Mouse (Mus musculus): ENCODE measurements at regions not wholly inside any gene's neighbourhood (a gene's known extent, or its start where the extent isn't known, plus 50 kb on each side); places are given as distances from the start of the nearest gene placed in this dataset.

DNA sequence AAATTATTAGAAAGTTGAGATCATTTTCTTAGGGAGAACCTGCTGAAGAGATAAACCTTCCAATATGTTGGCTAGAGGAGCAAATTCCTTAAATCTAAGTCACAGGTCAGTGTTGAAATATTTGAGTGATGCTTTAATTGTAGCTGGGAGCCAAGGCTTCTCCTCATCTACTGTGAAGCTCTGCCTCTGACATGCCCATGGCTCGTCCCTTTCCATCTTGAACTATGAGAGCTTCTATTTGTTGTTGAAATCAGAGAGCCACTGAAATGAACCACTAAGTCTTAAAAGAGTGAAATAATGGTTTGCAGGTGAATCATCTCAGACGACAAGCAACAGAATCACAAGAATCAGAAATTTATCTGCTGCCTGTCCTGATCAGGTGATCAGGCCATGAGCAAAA, 579.0 kb upstream of the Intu start:
- H3K27me3 ChIP-seq (replicated peaks; ENCODE audit: low read depth, poor library complexity, severe bottlenecking), result no peaks in the 10 kb centered on the region; the same call in 1 of the 2 replicates
- WGBS, result 67% methylated on average over 2 of the region's 2 CpGs
- H3K4me1 ChIP-seq, result no peaks in the 10 kb centered on the region
- no peak for DNase-seq (ENCODE audit: low spot score)
- no peak overlapping the region for H3K4me3 ChIP-seq
- H3K27ac ChIP-seq (replicated peaks), result no peak overlapping the region
- no peaks in the 10 kb centered on the region for H3K36me3 ChIP-seq (replicated peaks)
- 0 out of 2 replicates have a peak, but pooled peaks cover 6% of the 10 kb centered on the region for H3K9me3 ChIP-seq

DNA sequence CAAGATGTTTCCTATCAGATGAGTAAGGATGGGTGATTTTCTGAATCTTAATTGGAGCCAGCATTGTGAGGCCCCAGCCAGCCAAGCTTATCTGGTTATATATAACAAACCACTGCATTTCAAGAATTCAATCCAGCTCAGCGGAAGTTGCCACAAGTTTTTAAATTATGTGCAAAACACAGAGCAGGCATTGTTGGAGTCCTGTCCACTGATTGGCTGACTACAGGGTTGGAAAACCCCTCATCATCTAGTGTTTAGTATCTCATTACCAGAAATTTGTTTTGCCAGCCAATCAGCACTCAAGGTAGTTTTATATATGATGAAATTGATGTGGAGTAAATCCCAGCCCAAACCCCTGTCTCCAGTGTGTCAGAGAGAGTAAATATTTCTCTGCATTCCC, 578.5 kb upstream of the Intu start:
- H3K9me3 ChIP-seq, result 0 out of 2 replicates have a peak, but pooled peaks cover 6% of the 10 kb centered on the region
- no peaks in the 10 kb centered on the region; the same call in 1 of the 2 replicates for H3K27me3 ChIP-seq (replicated peaks; ENCODE audit: low read depth, poor library complexity, severe bottlenecking)
- H3K27ac ChIP-seq (replicated peaks), result no peak overlapping the region
- DNase-seq (ENCODE audit: low spot score), result no peak
- no peak overlapping the region for H3K4me3 ChIP-seq
- no peaks in the 10 kb centered on the region for H3K36me3 ChIP-seq (replicated peaks)
- no peaks in the 10 kb centered on the region for H3K4me1 ChIP-seq
- 82% methylated on average over 1 of the region's 1 CpGs for WGBS

DNA sequence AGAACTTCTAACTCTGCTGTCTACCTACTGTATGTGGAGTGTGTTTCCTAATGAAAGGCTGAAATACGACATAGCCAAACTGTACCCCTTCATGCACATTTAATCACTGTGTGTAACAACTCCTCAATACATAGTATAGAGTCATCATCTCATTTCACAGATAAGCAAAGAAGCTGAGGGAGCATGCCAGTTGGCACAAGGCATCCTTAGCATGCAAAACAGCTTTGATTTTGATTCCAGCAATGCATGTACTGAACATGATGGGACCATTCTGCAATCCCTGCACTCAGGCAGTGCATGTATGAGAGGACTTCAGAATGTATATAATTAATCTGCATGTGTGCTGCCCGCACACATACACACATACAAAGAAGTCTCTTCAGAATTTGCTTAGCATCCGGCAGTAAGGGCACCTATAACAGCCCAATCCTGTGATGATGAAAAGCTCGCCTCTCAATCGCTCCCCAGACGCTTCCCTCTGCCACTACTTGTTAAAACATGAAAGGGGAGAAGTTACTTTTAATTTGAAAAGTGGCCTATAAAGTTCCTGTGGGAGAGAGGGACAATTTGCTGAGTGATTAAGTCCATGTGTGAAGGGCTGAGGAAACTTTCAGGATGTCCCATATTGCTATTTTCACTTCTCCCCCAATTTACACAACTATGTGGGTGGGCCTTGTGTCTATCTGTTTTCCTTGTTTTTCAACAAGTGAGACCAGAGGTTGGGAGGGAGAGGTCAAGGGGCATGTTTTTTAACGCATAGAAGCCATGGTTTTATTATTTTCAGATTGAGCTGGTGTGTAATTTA, 569.0 kb upstream of the Intu start:
- Histone ChIP-seq H3K27ac (replicated peaks) (no peak overlapping the region), H3K9me3 (no peaks in the 10 kb centered on the region), H3K36me3 (replicated peaks) (no peaks in the 10 kb centered on the region), H3K27me3 (replicated peaks; ENCODE audit: low read depth, poor library complexity, severe bottlenecking) (peaks cover 59% of the 10 kb centered on the region), H3K4me3 (no peak overlapping the region), H3K4me1 (peaks cover 17% of the 10 kb centered on the region)
- WGBS, result 33% methylated on average over 7 of the region's 7 CpGs
- DNase-seq (ENCODE audit: low spot score), result peak; percentile 47

DNA sequence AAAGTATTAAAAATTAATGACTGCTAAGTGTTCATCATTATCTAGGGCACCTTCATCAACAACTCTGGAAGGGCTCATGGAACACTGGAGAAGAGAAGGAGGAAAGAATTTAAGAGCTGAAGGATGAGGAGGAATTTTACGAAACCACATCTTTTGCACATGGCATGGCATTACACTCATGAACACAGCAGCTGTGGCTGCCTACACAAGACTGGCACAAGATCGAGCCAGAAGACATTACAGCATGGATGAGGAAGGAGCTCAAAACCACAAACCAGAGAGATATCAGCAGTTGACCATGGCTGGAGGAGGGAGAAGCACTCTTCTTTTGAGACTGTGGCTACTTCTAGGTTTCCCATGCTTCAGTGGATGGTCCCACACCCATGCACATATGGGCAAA, 565.7 kb upstream of the Intu start:
- WGBS, result 94% methylated on average over 2 of the region's 2 CpGs
- Histone ChIP-seq H3K27ac (replicated peaks) (no peak overlapping the region), H3K27me3 (replicated peaks; ENCODE audit: low read depth, poor library complexity, severe bottlenecking) (peaks cover 50% of the 10 kb centered on the region)

DNA sequence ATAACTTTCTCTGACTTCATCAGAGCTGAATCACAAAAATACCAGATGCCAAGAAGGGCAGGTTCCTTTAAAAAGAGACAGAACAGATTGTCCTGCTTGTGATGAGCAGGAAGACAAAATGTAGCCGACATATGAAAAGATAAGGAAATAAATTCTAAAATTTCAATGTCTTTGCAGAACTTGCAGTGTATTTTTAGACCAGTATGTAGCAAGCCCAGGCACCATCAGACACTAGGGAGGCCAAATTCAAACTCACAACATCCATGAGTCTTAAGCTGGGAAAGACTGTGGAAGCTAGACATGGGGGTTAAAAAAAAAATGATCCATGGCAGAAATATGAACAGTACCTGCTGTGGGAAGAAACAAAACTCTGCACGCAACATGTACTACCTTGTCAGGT, 564.7 kb upstream of the Intu start:
- H3K4me1 ChIP-seq, result peaks cover 17% of the 10 kb centered on the region
- DNase-seq (ENCODE audit: low spot score), result no peak
- no peaks in the 10 kb centered on the region for H3K9me3 ChIP-seq
- no peak overlapping the region for H3K27ac ChIP-seq (replicated peaks)
- no peak overlapping the region for H3K4me3 ChIP-seq
- H3K27me3 ChIP-seq (replicated peaks; ENCODE audit: low read depth, poor library complexity, severe bottlenecking), result peaks cover 46% of the 10 kb centered on the region
- 96% methylated on average over 2 of the region's 2 CpGs for WGBS
- no peaks in the 10 kb centered on the region for H3K36me3 ChIP-seq (replicated peaks)

More for the DNA sequence above, 565.7 kb upstream of the Intu start:
- H3K9me3 ChIP-seq, result no peaks in the 10 kb centered on the region
- no peaks in the 10 kb centered on the region for H3K36me3 ChIP-seq (replicated peaks)
- DNase-seq (ENCODE audit: low spot score), result no peak
- H3K4me1 ChIP-seq, result peaks cover 17% of the 10 kb centered on the region
- no peak overlapping the region for H3K4me3 ChIP-seq

DNA sequence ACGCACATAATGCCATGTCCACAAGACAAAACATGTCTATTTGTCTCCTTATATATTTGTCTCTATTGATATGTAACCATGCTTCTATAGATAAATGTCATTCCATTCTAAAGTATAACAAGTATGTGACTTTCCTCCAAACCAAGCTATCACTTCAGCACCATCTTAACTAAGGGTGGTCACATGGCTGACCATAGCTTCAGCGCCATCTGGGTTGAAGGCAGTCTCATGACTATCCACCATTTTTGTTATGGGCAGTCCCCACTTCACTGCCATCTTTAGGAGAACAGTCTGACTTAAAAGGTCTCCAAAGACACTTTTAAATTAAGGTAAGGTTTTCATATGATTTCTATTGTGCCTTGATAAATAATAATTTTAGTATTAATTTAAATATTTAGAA, 554.1 kb upstream of the Intu start:
- H3K4me1 ChIP-seq, result peaks cover 14% of the 10 kb centered on the region
- H3K27me3 ChIP-seq (replicated peaks; ENCODE audit: low read depth, poor library complexity, severe bottlenecking), result no peaks in the 10 kb centered on the region
- peaks cover 5% of the 10 kb centered on the region; the same call in 1 of the 2 replicates for H3K9me3 ChIP-seq
- no peak for DNase-seq (ENCODE audit: low spot score)
- 96% methylated on average over 2 of the region's 2 CpGs for WGBS
- H3K36me3 ChIP-seq (replicated peaks), result no peaks in the 10 kb centered on the region
- no peak overlapping the region for H3K27ac ChIP-seq (replicated peaks)
- H3K4me3 ChIP-seq, result no peak overlapping the region

DNA sequence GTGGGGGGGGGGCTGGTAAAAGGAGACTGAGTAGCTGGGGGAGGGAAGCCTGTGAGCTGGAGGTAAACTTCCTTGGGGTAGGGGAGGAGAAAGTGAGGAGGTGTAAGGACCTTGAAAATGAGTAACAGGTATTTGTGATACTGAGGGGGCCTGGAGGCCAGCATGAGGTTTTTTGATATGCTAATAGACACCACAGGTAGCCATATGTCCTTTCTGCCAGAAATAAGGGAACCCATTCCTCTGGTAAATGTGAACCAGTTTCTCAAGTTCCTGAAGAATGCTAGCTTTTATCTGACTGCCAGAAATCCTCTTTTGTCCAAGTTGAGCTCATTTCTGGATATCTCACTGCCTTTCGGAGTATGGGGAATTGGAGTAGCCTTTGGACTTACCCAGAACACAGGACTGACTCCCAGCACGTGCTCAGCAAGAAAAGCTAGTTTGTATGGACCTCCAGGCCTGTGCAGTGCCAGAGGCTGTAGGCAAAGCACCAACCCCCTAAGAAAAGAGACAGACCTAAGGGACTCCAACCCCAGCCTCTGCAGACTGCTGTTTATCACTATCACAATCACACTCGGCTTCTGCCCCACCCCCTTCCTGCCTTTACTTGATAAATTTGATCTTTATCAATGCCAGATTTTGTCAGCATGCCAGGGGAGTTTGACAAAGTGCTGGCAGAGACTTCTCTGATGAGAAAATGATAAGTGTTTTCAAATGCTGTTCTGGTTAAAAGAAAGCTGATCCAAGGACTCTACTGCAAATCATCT, 552.0 kb upstream of the Intu start:
- H3K36me3 ChIP-seq (replicated peaks), result no peaks in the 10 kb centered on the region
- peak; percentile 43 for DNase-seq (ENCODE audit: low spot score)
- H3K4me1 ChIP-seq, result peaks cover 14% of the 10 kb centered on the region
- H3K27me3 ChIP-seq (replicated peaks; ENCODE audit: low read depth, poor library complexity, severe bottlenecking), result no peaks in the 10 kb centered on the region
- no peaks in the 10 kb centered on the region for H3K9me3 ChIP-seq
- 21% methylated on average over 3 of the region's 3 CpGs for WGBS
- no peak overlapping the region for H3K4me3 ChIP-seq
- H3K27ac ChIP-seq (replicated peaks), result peak overlapping the region; percentile 54; the same call in 1 of the 2 replicates

DNA sequence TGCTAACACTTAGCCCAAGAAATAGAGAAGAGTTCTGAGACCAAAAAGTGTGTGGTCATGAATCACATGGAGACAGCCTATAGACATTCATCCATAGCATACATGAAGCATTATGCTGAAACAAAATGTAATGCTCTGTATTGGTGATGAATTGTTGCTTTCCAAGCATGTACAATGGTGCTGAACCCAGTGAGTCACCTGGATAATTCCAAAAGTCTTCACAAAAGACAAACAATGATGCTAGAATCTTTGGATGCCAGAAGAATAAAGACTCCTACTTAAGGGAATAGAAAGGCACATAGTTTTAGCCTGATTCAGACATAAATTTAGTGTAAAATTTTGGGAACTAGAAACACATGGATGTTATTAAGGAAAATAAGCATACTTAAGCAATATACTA, 548.4 kb upstream of the Intu start:
- DNase-seq (ENCODE audit: low spot score), result no peak
- Histone ChIP-seq H3K27me3 (replicated peaks; ENCODE audit: low read depth, poor library complexity, severe bottlenecking) (no peaks in the 10 kb centered on the region), H3K4me3 (no peak overlapping the region), H3K36me3 (replicated peaks) (no peaks in the 10 kb centered on the region), H3K9me3 (no peaks in the 10 kb centered on the region), H3K27ac (replicated peaks) (no peak overlapping the region), H3K4me1 (peaks cover 14% of the 10 kb centered on the region)

DNA sequence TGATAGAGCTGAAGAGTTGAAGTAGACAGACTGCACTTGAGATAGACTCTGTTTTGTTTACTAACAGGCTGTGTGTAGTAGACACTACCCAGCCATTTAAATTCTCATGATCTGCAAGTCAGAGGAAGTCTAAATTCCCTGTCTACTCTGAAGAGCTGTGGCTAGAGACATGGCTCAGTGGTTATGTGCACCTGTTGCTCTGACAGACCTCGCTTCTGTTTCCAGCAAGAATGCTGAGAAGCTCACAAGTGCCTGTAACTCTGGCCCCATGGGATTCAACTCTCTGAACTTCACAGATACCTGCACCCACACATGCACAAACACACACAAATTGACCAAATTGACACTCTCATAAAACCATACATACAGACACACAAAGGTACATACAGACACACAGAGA, 543.4 kb upstream of the Intu start:
- no peak for DNase-seq (ENCODE audit: low spot score)
- whole genome bisulfite sequencing, result 94% methylated on average over 1 of the region's 1 CpGs

DNA sequence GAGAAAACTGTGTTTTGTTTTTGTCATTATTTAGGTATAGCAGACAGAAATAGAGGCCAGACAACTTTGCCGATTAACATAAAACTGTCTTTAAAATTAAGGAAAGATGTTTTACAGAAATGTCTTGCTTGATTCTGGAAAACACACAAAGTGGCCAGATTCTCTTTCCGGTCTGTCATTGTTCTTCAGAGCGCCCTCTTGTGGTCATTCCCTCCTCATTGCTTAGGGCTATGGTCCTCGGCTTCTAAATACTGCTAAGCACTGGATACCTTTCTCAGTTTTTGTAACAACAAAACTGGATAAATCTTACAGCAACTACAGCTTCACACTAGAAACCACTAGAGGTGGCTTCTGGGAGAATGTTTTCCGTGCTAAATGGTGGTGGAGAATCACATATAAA, 532.5 kb upstream of the Intu start:
- no peak overlapping the region for H3K27ac ChIP-seq (replicated peaks)
- H3K9me3 ChIP-seq, result no peaks in the 10 kb centered on the region
- WGBS, result 39% methylated on average over 5 of the region's 5 CpGs
- H3K27me3 ChIP-seq (replicated peaks; ENCODE audit: low read depth, poor library complexity, severe bottlenecking), result no peaks in the 10 kb centered on the region
- peak; percentile 58 for DNase-seq (ENCODE audit: low spot score)
- H3K36me3 ChIP-seq (replicated peaks), result no peaks in the 10 kb centered on the region
- no peak overlapping the region for H3K4me3 ChIP-seq
- H3K4me1 ChIP-seq, result no peaks in the 10 kb centered on the region

More for the DNA sequence above, 543.4 kb upstream of the Intu start:
- Histone ChIP-seq H3K27me3 (replicated peaks; ENCODE audit: low read depth, poor library complexity, severe bottlenecking) (no peaks in the 10 kb centered on the region), H3K4me3 (no peak overlapping the region), H3K36me3 (replicated peaks) (no peaks in the 10 kb centered on the region), H3K4me1 (no peaks in the 10 kb centered on the region), H3K9me3 (peaks cover 6% of the 10 kb centered on the region), H3K27ac (replicated peaks) (no peak overlapping the region)

DNA sequence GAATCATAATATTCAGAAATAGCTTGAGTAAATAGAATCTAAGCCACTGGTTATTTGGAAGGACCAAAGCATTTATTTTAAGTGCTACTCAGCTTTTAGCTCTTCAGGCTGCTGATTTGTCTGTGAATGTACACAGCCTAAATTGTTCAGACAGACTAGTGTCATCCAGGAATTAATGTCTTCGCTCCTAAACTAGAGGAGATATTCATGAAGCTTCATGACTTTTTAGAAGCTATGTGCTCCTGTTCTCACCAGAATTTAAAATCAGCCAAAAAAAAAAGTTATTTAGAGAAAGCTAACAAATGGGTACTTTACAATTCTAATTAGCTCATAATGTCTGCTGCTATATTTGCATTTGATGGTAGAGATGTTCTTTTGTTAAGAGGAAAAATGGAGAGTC, 531.2 kb upstream of the Intu start:
- no peak overlapping the region for H3K27ac ChIP-seq (replicated peaks)
- WGBS, result 98% methylated on average over 1 of the region's 1 CpGs
- no peaks in the 10 kb centered on the region for H3K36me3 ChIP-seq (replicated peaks)
- no peaks in the 10 kb centered on the region for H3K4me1 ChIP-seq
- H3K4me3 ChIP-seq, result no peak overlapping the region
- no peaks in the 10 kb centered on the region for H3K27me3 ChIP-seq (replicated peaks; ENCODE audit: low read depth, poor library complexity, severe bottlenecking)
- no peak for DNase-seq (ENCODE audit: low spot score)
- H3K9me3 ChIP-seq, result no peaks in the 10 kb centered on the region

DNA sequence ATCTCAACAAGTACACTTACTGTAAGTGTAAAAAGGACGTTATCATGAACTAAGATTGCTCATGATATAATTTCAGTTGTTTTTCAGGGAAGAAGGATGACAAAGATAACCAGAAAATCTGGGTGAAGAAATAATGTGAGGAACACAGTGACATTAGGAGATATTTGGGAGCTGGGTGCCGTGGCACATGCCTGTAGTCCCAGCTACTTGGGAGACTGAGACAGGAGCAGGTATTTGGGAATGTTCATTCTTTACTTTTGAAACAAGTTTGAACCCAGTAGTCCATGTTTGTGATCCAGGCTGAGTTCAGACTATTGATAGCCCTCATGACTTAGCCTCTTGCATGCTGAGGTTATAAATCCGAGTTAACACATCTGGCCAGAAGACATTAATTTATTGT, 528.2 kb upstream of the Intu start:
- Histone ChIP-seq H3K27me3 (replicated peaks; ENCODE audit: low read depth, poor library complexity, severe bottlenecking) (no peaks in the 10 kb centered on the region), H3K9me3 (no peaks in the 10 kb centered on the region), H3K4me3 (no peak overlapping the region), H3K27ac (replicated peaks) (no peak overlapping the region), H3K4me1 (no peaks in the 10 kb centered on the region), H3K36me3 (replicated peaks) (no peaks in the 10 kb centered on the region)
- 85% methylated on average over 3 of the region's 3 CpGs for WGBS
- DNase-seq (ENCODE audit: low spot score), result no peak

DNA sequence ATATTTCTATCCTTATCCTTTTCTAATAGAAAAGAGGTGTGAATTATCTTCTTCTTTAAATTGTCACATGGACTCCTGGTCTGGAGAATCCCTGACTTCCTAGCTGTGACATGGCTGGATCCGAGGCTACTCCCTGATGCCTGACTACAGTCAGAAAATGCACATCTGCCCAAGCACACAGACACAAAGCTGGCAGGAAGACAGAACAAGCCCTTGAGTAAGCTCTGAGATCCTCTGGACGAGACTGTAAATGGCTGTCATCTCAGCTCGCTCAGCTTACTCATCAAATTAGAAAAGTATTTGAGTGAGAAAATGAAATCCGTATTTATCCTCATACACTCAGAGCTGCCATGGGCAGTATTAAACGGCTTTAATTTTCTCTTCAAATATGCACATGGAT, 521.0 kb upstream of the Intu start:
- no peak for DNase-seq (ENCODE audit: low spot score)
- Histone ChIP-seq H3K27ac (replicated peaks) (no peak overlapping the region), H3K4me3 (no peak overlapping the region), H3K36me3 (replicated peaks) (no peaks in the 10 kb centered on the region), H3K27me3 (replicated peaks; ENCODE audit: low read depth, poor library complexity, severe bottlenecking) (no peaks in the 10 kb centered on the region), H3K4me1 (no peaks in the 10 kb centered on the region), H3K9me3 (no peaks in the 10 kb centered on the region)
- 82% methylated on average over 5 of the region's 5 CpGs for WGBS

Measured in embryonic facial prominence, embryonic 10.5 days (tissue).